Mouse (Mus musculus): ENCODE measurements around the gene Nudt4. TPM values are rescaled to one million over a fixed set of nuclear protein-coding genes. Genes with fewer than 3 reads are reported as not detected.

Nudt4 gene
- total RNA-seq (2017) = 40.6 and 49.2 TPM in 2 replicates

- peak; percentile 59 for ATAC-seq (replicated peaks in 1 of 2; ENCODE audit: insufficient read depth in 1 of 2, low FRiP score in 2 of 2, low TSS enrichment in 1 of 2, low read depth in 1 of 2, poor library complexity in 2 of 2, severe bottlenecking in 2 of 2)
These were observed at the start of gene Nudt4 for GRCm38 (mm10) chr10:95563851-95564845. Gene Nudt4 (minus strand): TSS chr10:95564146.

DNA sequence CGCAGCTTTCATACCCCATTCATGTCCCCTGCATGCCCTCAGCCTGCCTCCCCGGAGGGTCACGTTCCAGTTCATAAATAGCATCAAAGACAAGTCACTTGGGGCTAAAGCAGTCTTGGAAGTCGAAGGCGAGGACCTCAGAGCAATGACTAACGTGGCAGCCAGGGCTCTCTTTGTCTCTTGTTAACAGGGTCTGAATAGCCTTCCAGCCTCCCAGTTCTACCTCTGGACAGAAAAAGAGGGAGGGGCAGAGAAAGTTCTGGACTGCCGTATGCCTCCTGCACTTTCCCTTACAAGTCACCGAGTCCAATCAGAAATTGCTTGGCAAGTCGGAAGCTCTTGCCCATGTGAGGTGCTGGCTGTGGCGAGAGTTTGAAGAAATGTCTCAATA is 47.4 kb upstream of the Nudt4 start:
- no peak for ATAC-seq (replicated peaks in 1 of 2; ENCODE audit: insufficient read depth in 1 of 2, low FRiP score in 2 of 2, low TSS enrichment in 1 of 2, low read depth in 1 of 2, poor library complexity in 2 of 2, severe bottlenecking in 2 of 2)

GRCm38 (mm10) chr10:95610666-95611330 is 46.9 kb upstream of the Nudt4 start:
- no peak for ATAC-seq (replicated peaks in 1 of 2; ENCODE audit: insufficient read depth in 1 of 2, low FRiP score in 2 of 2, low TSS enrichment in 1 of 2, low read depth in 1 of 2, poor library complexity in 2 of 2, severe bottlenecking in 2 of 2)

- peak; percentile 77 to 90 for ATAC-seq (replicated peaks in 1 of 2; ENCODE audit: insufficient read depth in 1 of 2, low FRiP score in 2 of 2, low TSS enrichment in 1 of 2, low read depth in 1 of 2, poor library complexity in 2 of 2, severe bottlenecking in 2 of 2)
These were observed 41.1 kb upstream of the Nudt4 start for GRCm38 (mm10) chr10:95604979-95605613.

- no peak for ATAC-seq (replicated peaks in 1 of 2; ENCODE audit: insufficient read depth in 1 of 2, low FRiP score in 2 of 2, low TSS enrichment in 1 of 2, low read depth in 1 of 2, poor library complexity in 2 of 2, severe bottlenecking in 2 of 2)
These were observed 36.6 kb upstream of the Nudt4 start for GRCm38 (mm10) chr10:95600527-95600926.

DNA sequence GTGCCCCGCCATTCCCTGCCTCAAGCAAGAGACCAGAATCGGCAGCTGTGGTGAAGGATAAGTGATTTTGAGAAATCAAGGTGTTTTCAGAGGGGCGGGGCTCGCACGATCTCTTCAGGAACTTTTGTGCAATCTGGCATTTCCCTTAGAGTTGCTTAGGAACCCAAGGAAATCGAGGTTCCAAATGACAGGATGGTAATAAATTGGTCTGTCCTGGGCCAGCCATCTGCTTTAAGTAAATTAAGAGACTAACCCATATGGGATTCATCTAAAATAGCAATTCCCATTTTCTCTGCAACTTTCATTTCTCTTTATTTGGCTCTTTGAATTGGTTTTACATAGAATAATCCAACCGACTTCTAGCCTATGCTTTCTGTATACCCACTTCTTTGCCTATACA is 35.8 kb upstream of the Nudt4 start:
- ATAC-seq (replicated peaks in 1 of 2; ENCODE audit: insufficient read depth in 1 of 2, low FRiP score in 2 of 2, low TSS enrichment in 1 of 2, low read depth in 1 of 2, poor library complexity in 2 of 2, severe bottlenecking in 2 of 2) = no peak

GRCm38 (mm10) chr10:95598056-95598587 is 34.2 kb upstream of the Nudt4 start:
- no peak for ATAC-seq (replicated peaks in 1 of 2; ENCODE audit: insufficient read depth in 1 of 2, low FRiP score in 2 of 2, low TSS enrichment in 1 of 2, low read depth in 1 of 2, poor library complexity in 2 of 2, severe bottlenecking in 2 of 2)

- no peak for ATAC-seq (replicated peaks in 1 of 2; ENCODE audit: insufficient read depth in 1 of 2, low FRiP score in 2 of 2, low TSS enrichment in 1 of 2, low read depth in 1 of 2, poor library complexity in 2 of 2, severe bottlenecking in 2 of 2)
These were observed 32.1 kb upstream of the Nudt4 start for GRCm38 (mm10) chr10:95595852-95596639.

- ATAC-seq (replicated peaks in 1 of 2; ENCODE audit: insufficient read depth in 1 of 2, low FRiP score in 2 of 2, low TSS enrichment in 1 of 2, low read depth in 1 of 2, poor library complexity in 2 of 2, severe bottlenecking in 2 of 2) = no peak
These were observed 30.5 kb upstream of the Nudt4 start for GRCm38 (mm10) chr10:95594414-95594813.

GRCm38 (mm10) chr10:95591257-95591656 is 27.3 kb upstream of the Nudt4 start:
- ATAC-seq (replicated peaks in 1 of 2; ENCODE audit: insufficient read depth in 1 of 2, low FRiP score in 2 of 2, low TSS enrichment in 1 of 2, low read depth in 1 of 2, poor library complexity in 2 of 2, severe bottlenecking in 2 of 2) = no peak

- no peak for ATAC-seq (replicated peaks in 1 of 2; ENCODE audit: insufficient read depth in 1 of 2, low FRiP score in 2 of 2, low TSS enrichment in 1 of 2, low read depth in 1 of 2, poor library complexity in 2 of 2, severe bottlenecking in 2 of 2)
These were observed 26.2 kb upstream of the Nudt4 start for GRCm38 (mm10) chr10:95590196-95590595.

GRCm38 (mm10) chr10:95589196-95589595 is 25.2 kb upstream of the Nudt4 start:
- ATAC-seq (replicated peaks in 1 of 2; ENCODE audit: insufficient read depth in 1 of 2, low FRiP score in 2 of 2, low TSS enrichment in 1 of 2, low read depth in 1 of 2, poor library complexity in 2 of 2, severe bottlenecking in 2 of 2) = no peak

- no peak; a peak in 1 of 4 replicates for ATAC-seq (replicated peaks in 1 of 2; ENCODE audit: insufficient read depth in 1 of 2, low FRiP score in 2 of 2, low TSS enrichment in 1 of 2, low read depth in 1 of 2, poor library complexity in 2 of 2, severe bottlenecking in 2 of 2)
These were observed 23.7 kb upstream of the Nudt4 start for GRCm38 (mm10) chr10:95587509-95588220.

DNA sequence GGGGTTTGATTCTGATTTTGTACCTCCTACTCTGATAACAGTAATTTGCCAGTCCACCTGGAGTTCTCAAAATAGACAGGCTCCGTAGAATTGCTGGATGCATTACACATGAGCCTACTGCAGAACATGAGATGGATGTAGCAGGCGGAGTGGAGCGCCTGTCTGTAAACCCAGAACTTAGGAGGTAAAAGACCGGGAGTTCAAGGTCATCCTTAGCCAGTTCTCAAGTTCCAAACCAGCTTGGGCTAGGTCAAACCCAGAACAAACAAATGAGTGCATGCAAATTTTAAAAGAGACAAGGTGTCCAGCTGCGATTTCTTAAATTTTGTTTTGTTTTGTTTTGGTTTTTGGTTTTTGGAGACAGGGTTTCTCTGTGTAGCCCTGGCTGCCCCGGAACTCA is 21.6 kb upstream of the Nudt4 start:
- no peak for ATAC-seq (replicated peaks in 1 of 2; ENCODE audit: insufficient read depth in 1 of 2, low FRiP score in 2 of 2, low TSS enrichment in 1 of 2, low read depth in 1 of 2, poor library complexity in 2 of 2, severe bottlenecking in 2 of 2)

DNA sequence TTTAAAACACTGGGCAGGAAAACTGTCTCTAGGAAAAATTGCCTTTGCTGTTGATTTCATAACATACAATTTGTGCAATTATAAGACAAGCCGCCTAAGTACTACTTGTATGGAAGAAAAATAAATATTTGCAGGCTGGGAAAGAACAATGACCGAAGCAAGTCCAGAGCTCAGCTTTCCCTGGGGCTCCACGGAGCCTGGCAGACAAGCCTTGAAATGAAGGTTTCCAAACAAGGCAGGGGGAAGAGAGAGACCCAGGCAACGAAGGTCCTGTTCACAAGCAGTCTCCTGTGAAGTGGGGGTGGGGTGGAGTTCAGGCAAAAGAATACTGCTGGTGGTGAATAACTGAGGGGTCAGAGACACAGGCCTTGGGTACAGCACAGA is 13.6 kb upstream of the Nudt4 start:
- ATAC-seq (replicated peaks in 1 of 2; ENCODE audit: insufficient read depth in 1 of 2, low FRiP score in 2 of 2, low TSS enrichment in 1 of 2, low read depth in 1 of 2, poor library complexity in 2 of 2, severe bottlenecking in 2 of 2) = no peak

DNA sequence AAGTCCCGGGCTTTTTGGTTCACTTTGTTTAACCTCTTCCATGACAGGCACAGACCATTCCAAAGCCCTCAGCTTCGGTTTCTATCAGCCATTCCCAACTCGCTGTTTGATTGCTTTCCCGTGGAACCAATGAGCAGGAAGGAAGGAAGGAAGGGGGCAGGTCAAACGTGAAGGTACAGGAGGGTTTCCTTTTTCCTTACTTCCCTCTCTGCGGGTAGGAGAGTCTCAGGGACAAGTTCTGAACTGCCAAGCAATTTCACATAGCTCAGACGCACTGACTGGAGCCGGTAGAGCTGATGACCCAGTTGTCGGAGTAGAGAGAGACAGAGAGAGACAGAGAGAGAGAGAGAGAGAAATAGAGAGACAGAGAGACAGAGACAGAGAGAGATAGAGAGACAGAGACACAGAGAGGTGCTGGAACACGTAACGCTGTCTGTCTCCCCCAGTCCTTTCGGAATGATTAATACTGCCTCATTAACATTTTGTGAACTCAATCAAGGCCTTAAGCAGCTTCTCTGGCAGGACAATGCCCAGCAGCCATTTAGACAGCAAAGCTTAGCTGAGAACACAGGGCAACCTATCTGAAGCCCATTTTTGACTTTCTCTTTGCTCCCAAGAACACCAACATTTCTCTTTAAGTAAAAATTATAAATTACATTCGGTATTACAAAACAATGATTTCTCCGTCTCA is 13.1 kb upstream of the Nudt4 start:
- no peak for ATAC-seq (replicated peaks in 1 of 2; ENCODE audit: insufficient read depth in 1 of 2, low FRiP score in 2 of 2, low TSS enrichment in 1 of 2, low read depth in 1 of 2, poor library complexity in 2 of 2, severe bottlenecking in 2 of 2)
